Mouse (Mus musculus) lung, adult 2 months (tissue): ENCODE data around the gene Id2. TPM values are rescaled to one million over a fixed set of nuclear protein-coding genes. Genes with fewer than 3 reads are reported as not detected.

Source experiments
- DNase-seq: peaks from one replicate; pipeline ENCODE4 v3.0.0; 2022
- H3K4me1 ChIP-seq: fragments of 200-500 bp; 2 replicates; pipeline ENCODE4 v1.6.1; 2011; ENCODE audit warnings: low read length; ENCODE audit not compliant: control insufficient read depth, insufficient read depth
- H3K4me3 ChIP-seq: fragments of 200-500 bp; replicated peaks from 2 replicates; pipeline ENCODE3; 2011; ENCODE audit warnings: low read depth, mild to moderate bottlenecking, control low read depth, low read length; ENCODE audit errors: extremely low read depth
- CTCF ChIP-seq: fragments of 200-500 bp; IDR thresholded peaks from 2 replicates; pipeline ENCODE4 v1.5.1; 2011; ENCODE audit warnings: mild to moderate bottlenecking, low read length, control low read depth; ENCODE audit not compliant: insufficient read depth
- POLR2A ChIP-seq: fragments of 200-500 bp; IDR thresholded peaks from 2 replicates; pipeline ENCODE4 v1.6.1; 2011; ENCODE audit warnings: low read depth, mild to moderate bottlenecking, control low read depth, low read length, borderline replicate concordance; ENCODE audit errors: extremely low read depth
- WGBS: fragments of 180-500 bp; shearing (Covaris S2); methylation state at CpG from one replicate; pipeline ENCODE4 v1.1.7; 2018; 5-methylcytosine and 5-hydroxymethylcytosine counted together
- polyA plus RNA-seq: library from polyadenylated mRNA; depleted of rRNA; stranded (reverse); fragments of >200 nt; gene quantifications from 2 replicates; pipeline ENCODE4 v1.2.3, GENCODE M21; 2012

Gene Id2
- polyA plus RNA-seq, 1 experiment, result 130 TPM

DNA sequence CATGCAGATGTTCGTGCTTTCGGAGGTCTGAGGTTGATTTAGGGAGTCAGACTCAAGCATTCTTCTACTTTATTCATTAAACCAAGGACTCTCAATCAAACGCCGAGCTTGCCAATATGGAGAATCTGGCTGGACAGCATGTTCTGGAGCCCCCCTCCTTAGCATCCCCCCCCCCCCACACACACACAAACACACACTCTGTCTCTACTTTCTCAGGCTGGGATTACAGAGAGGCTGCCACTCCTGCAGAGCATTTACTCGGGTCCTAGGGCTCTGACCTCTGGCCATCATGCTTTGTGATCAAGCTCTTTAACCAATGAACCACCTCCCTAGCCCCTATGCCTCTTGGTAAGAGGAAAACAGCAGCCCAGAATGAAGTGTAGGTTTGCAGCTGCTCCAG lies 29.3 kb upstream of the Id2 start:
- Histone ChIP-seq H3K4me3 (no peak overlapping the region), H3K4me1 (no peaks in the 10 kb centered on the region)
- no peak for TF ChIP-seq POLR2A
- TF ChIP-seq CTCF, result no peak
- no peak for DNase-seq
- 84% methylated on average over 5 of the region's 5 CpGs for WGBS

DNA sequence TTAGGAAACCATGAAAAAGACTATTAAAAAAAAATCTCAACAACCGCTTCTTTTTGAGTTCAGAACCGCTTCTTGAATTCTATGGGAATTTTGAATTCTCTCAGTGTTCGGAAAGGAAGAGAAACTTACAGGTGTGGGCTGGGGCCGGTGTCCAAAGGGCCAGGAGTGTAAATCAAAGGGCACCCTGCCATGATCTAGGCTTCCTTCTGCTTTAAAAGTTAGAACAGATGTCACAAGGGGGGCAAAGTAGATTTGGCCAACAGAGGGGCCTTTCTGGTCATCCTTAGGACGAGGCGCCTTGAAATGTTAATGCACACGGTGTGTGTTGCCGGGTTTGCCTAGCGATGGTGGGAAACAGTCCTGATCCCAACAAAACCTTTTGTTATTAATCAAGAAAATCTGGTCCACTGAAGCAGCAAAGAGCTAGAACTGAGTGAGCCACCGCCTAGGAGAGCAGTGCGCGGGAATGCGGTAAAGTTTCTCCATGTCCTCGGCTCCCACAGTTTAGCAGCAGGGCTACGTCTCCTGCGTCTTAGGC lies 28.4 kb upstream of the Id2 start:
- TF ChIP-seq POLR2A, result no peak
- no peak for TF ChIP-seq CTCF

GRCm38 (mm10) chr12:25124431-25125238 lies 27.7 kb upstream of the Id2 start:
- H3K4me3 ChIP-seq, result no peak overlapping the region
- TF ChIP-seq CTCF (no peak), POLR2A (no peak)
- no peak for DNase-seq
- 73% methylated on average over 19 of the region's 19 CpGs for WGBS
- H3K4me1 ChIP-seq, result no peaks in the 10 kb centered on the region

More for the DNA sequence above, 28.4 kb upstream of the Id2 start:
- no peak overlapping the region for H3K4me3 ChIP-seq
- H3K4me1 ChIP-seq, result no peaks in the 10 kb centered on the region
- 92% methylated on average over 16 of the region's 16 CpGs for WGBS
- no peak for DNase-seq

GRCm38 (mm10) chr12:25120753-25121152 lies 23.8 kb upstream of the Id2 start:
- DNase-seq, result no peak
- WGBS, result 73% methylated on average over 4 of the region's 4 CpGs
- no peak for TF ChIP-seq POLR2A
- TF ChIP-seq CTCF, result no peak
- Histone ChIP-seq H3K4me3 (no peak overlapping the region), H3K4me1 (peaks cover 7% of the 10 kb centered on the region)

DNA sequence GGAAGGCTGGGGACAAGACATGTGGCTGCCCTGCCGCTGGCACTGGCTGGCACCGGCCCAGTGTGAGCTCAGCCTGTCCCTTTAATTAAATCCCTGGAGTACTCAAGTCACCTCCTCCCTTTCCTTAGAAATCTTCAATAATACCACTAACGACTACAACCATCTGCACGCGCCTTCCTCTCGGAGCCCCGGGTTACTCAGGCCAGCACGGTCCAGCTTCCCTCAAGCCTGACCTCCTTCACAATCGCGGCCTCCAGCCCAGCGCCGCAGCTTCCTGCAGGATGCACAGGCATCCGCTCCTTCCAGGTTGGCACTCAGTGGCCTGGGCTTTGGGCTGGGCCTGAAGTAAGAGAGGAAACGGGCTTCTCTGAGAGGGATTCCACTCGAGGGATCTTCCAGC lies 22.3 kb upstream of the Id2 start:
- Histone ChIP-seq H3K4me3 (no peak overlapping the region), H3K4me1 (peaks cover 7% of the 10 kb centered on the region)
- WGBS, result 31% methylated on average over 15 of the region's 15 CpGs
- TF ChIP-seq POLR2A, result no peak
- no peak for TF ChIP-seq CTCF
- DNase-seq, result peak; percentile 43

- H3K4me1 ChIP-seq, result peaks cover 7% of the 10 kb centered on the region
- no peak for DNase-seq
- H3K4me3 ChIP-seq, result no peak overlapping the region
- no peak for TF ChIP-seq CTCF
- no peak for TF ChIP-seq POLR2A
- WGBS, result 68% methylated on average over 4 of the region's 4 CpGs
These were observed 21.0 kb upstream of the Id2 start for GRCm38 (mm10) chr12:25117856-25118511.

DNA sequence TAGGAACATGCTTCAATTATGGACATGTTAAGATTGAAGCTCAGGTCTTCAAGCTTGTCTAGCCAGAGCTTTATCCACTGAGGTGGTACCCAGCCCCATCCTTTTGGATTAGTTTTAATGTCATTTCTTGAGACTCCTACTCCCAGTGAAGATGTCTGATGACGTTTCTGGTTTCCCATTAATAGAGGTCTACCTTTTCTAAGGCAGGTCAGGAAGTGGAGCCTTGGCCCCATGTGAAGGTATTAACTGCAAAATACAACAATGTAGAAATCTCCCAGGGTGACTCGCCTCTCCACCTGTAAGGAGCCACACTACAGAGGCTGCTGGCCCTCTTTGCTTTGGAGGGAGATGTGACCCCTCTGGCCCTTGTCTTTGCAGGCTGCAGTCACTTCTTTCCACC lies 19.2 kb upstream of the Id2 start:
- Histone ChIP-seq H3K4me1 (peaks cover 7% of the 10 kb centered on the region), H3K4me3 (no peak overlapping the region)
- TF ChIP-seq POLR2A (no peak), CTCF (no peak)
- no peak for DNase-seq
- 93% methylated on average over 2 of the region's 2 CpGs for WGBS

DNA sequence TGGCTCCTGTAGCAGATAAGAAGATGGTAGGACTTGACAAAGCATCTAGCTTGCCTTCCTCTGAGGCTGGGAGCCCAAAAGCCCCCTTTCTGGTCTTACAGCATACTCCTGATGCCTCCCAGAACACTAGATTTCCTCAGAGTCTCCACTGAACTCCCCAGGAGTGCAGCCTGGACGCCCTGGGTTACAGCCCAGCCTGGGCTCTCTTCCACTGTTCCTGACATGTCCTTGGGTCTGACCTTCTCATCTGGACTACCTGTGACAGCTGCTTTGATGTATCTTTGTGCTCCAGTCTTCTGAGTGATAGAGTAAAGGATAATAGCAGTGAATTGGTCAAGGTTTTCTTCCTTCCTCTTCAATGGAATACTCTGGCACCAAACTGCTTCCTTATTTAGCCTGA lies 17.5 kb upstream of the Id2 start:
- Histone ChIP-seq H3K4me1 (peaks cover 6% of the 10 kb centered on the region), H3K4me3 (no peak overlapping the region)
- DNase-seq, result no peak
- TF ChIP-seq CTCF (no peak), POLR2A (no peak)
- 95% methylated on average over 1 of the region's 1 CpGs for WGBS

GRCm38 (mm10) chr12:25113357-25113756 lies 16.4 kb upstream of the Id2 start:
- DNase-seq, result no peak
- no peak overlapping the region for H3K4me3 ChIP-seq
- TF ChIP-seq POLR2A (no peak), CTCF (no peak)
- H3K4me1 ChIP-seq, result no peaks in the 10 kb centered on the region
- WGBS, result 90% methylated on average over 2 of the region's 2 CpGs
